In the genomic region with DNA sequence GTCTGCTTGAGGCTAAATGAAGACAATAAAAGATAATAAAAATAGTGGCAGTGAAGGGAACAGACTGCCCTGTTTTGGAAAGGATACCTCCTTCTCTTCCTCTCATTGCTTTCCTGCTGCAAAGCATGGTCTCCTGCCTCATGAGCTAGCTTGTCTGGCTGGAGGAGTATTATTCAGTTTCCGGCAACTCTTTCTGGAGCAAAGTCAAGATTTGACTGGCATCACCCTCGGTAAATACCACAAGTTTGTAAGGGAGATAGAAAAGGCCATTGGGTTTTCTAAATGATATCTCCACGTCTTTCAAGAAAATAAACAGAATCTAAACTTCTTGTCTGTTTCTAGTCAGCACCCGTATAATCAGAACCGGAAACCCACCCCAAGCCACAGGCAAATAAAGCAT, we compare ENCODE assay signal across 20 mouse cellular contexts. TPM values are rescaled to one million over a fixed set of nuclear protein-coding genes. Genes with fewer than 3 reads are reported as not detected.
DNase-seq lines count a peak whose midpoint lies in the region; ATAC-seq lines count a peak whose summit lies in the region.
"Had no signal": no experiment of that assay in that cellular context is flagged by ENCODE, and none has a peak within 500 bp of the region (broad histone marks: within the 10 kb centered on the region; RNA-seq: fewer than 3 reads in every experiment).

No protein-coding gene starts in this region.

- no peak overlapping the region for H3K4me2 ChIP-seq in heart, embryonic 16.5 days (ENCODE audit: low read depth, low read length)
- no peak overlapping the region for H3K4me2 ChIP-seq in midbrain, embryonic 13.5 days (replicated peaks)
- H3K4me2 ChIP-seq in midbrain, embryonic 16.5 days (ENCODE audit: low read length) = no peak overlapping the region
- H3K4me2 ChIP-seq: embryonic facial prominence, embryonic 12.5 days; heart, embryonic 12.5 days; lung, embryonic 15.5 days; neural tube, embryonic 12.5 days had no signal

- peak; percentile 5 for DNase-seq in cerebellum, adult 9-10 months
- no peak for DNase-seq in cerebellum, adult 9-11 months
- DNase-seq in heart, adult 8-10 months (ENCODE audit: low spot score) = no peak
- DNase-seq in right cerebral cortex, postnatal 14 days = no peak
- no peak for DNase-seq in embryo, embryonic 11 days
- DNase-seq: cerebellum, postnatal 36 days; gastrocnemius, postnatal 14 days; kidney, adult 11 months; kidney, postnatal 4 days; right cerebral cortex, postnatal 25 days had no signal

- H3K9ac ChIP-seq in heart, embryonic 16.5 days (ENCODE audit: low read length) = no peak overlapping the region
- H3K9ac ChIP-seq in midbrain, embryonic 13.5 days (replicated peaks) = no peak overlapping the region
- no peak overlapping the region for H3K9ac ChIP-seq in midbrain, embryonic 16.5 days (ENCODE audit: low read depth, low read length)
- H3K9ac ChIP-seq: embryonic facial prominence, embryonic 12.5 days; heart, embryonic 12.5 days; lung, embryonic 15.5 days; neural tube, embryonic 12.5 days had no signal

- H3K27ac ChIP-seq in heart, embryonic 16.5 days (ENCODE audit: low read length) = peak overlapping the region; percentile 18; the same call in 1 of the 2 replicates
- H3K27ac ChIP-seq in midbrain, embryonic 13.5 days = 0 out of 2 replicates have a peak overlapping the region, but pooled peaks have one; percentile 17
- no peak overlapping the region for H3K27ac ChIP-seq in midbrain, embryonic 16.5 days (ENCODE audit: low read length)
- H3K27ac ChIP-seq: embryonic facial prominence, embryonic 12.5 days; neural tube, embryonic 12.5 days had no signal

- H3K4me3 ChIP-seq in heart, embryonic 16.5 days (ENCODE audit: low read length) = no peak overlapping the region
- no peak overlapping the region for H3K4me3 ChIP-seq in midbrain, embryonic 13.5 days (replicated peaks)
- H3K4me3 ChIP-seq in midbrain, embryonic 16.5 days (ENCODE audit: low read depth, low read length) = no peak overlapping the region
- H3K4me3 ChIP-seq: embryonic facial prominence, embryonic 12.5 days; heart, embryonic 12.5 days; lung, embryonic 15.5 days; neural tube, embryonic 12.5 days had no signal

- H3K4me1 ChIP-seq in heart, embryonic 16.5 days (ENCODE audit: control insufficient read depth, insufficient read depth, low read length) = peaks cover 8% of the 10 kb centered on the region
- peaks cover 17% of the 10 kb centered on the region; the same call in 1 of the 2 replicates for H3K4me1 ChIP-seq in midbrain, embryonic 13.5 days (replicated peaks)
- peaks cover 5% of the 10 kb centered on the region; the same call in 1 of the 2 replicates for H3K4me1 ChIP-seq in midbrain, embryonic 16.5 days (ENCODE audit: control insufficient read depth, insufficient read depth, low read length)

- no peaks in the 10 kb centered on the region; the same call in 1 of the 2 replicates for H3K36me3 ChIP-seq in heart, embryonic 16.5 days (ENCODE audit: control insufficient read depth, insufficient read depth)
- peaks cover 9% of the 10 kb centered on the region; the same call in 1 of the 2 replicates for H3K36me3 ChIP-seq in midbrain, embryonic 13.5 days
- H3K36me3 ChIP-seq in midbrain, embryonic 16.5 days (ENCODE audit: control insufficient read depth, insufficient read depth, low read length) = no peaks in the 10 kb centered on the region

- WGBS in heart, embryonic 16.5 days = 56% methylated on average over 5 of the region's 5 CpGs
- WGBS in midbrain, embryonic 13.5 days = 85% methylated on average over 5 of the region's 5 CpGs
- 78% methylated on average over 5 of the region's 5 CpGs for WGBS in midbrain, embryonic 16.5 days

- no peaks in the 10 kb centered on the region for H3K27me3 ChIP-seq in heart, embryonic 16.5 days (ENCODE audit: control insufficient read depth, insufficient read depth, low read length)
- H3K27me3 ChIP-seq in midbrain, embryonic 13.5 days = no peaks in the 10 kb centered on the region
- no peaks in the 10 kb centered on the region for H3K27me3 ChIP-seq in midbrain, embryonic 16.5 days (ENCODE audit: control insufficient read depth, insufficient read depth, low read depth, low read length)
- H3K27me3 ChIP-seq: CH12.LX; embryonic facial prominence, embryonic 12.5 days; heart, embryonic 12.5 days; lung, embryonic 15.5 days; neural tube, embryonic 12.5 days had no signal

- no peaks in the 10 kb centered on the region for H3K9me3 ChIP-seq in heart, embryonic 16.5 days (replicated peaks; ENCODE audit: control insufficient read depth, low read length)
- H3K9me3 ChIP-seq in midbrain, embryonic 13.5 days = no peaks in the 10 kb centered on the region
- no peaks in the 10 kb centered on the region for H3K9me3 ChIP-seq in midbrain, embryonic 16.5 days (replicated peaks; ENCODE audit: control insufficient read depth, low read length, poor library complexity, severe bottlenecking)
- H3K9me3 ChIP-seq: embryonic facial prominence, embryonic 12.5 days; heart, embryonic 12.5 days; lung, embryonic 15.5 days; neural tube, embryonic 12.5 days had no signal

- ATAC-seq in heart, embryonic 16.5 days (replicated peaks; ENCODE audit: extremely low read depth, insufficient read depth, low FRiP score) = no peak
- no peak for ATAC-seq in midbrain, embryonic 13.5 days
- ATAC-seq in midbrain, embryonic 16.5 days = no peak
- ATAC-seq: activated CD4-positive, CD25-positive, alpha-beta regulatory T cell, adult 4 months had no signal

RNA-seq across cellular contexts. Expression of a gene that starts 34.4 kb away (rescaled TPM):
- 37.0 and 40.8 TPM in 2 replicates for polyA plus RNA-seq in heart, embryonic 16.5 days (2015; fragmentation: Nextera tagmentation; extraction: Ambion mirVana)
- 10 to 100 TPM; 51.8 to 58.4 (median 54.5) TPM for total RNA-seq in heart, adult 8-10 months (2022)
- polyA plus RNA-seq in midbrain, embryonic 13.5 days (2015; fragmentation: Nextera tagmentation; extraction: Ambion mirVana) = 58.5 TPM in 2 replicates
- polyA plus RNA-seq in midbrain, embryonic 16.5 days (2015; fragmentation: Nextera tagmentation; extraction: Ambion mirVana) = 71.7 and 102 TPM in 2 replicates
- total RNA-seq: megakaryocyte progenitor cell, adult 5-6 weeks had no signal
- polyA plus RNA-seq: activated CD4-positive, CD25-positive, alpha-beta regulatory T cell, adult 4 months had no signal
